Mouse (Mus musculus) v-Abl transformed pro-B cells (cell line): ENCODE measurements around the gene Bahcc1.

Source experiments
- in situ Hi-C, 2 experiments: fragments of 400-800 bp; cut with MboI; formaldehyde crosslinking; loops; one replicate each; pipeline ENCODE4 v1.15.1; 2025; ENCODE audit not compliant: unreplicated experiment in 2 of 2

Gene Bahcc1

GRCm38 (mm10) chr11:120206069-120206668, 26.6 kb upstream of the Bahcc1 start:
- in situ Hi-C loops, result loop anchor here in 1 of 2 experiments (5.0 kb wide), 1 partner anchor 94 kb away; no protein-coding TSS in a partner anchor

- in situ Hi-C loops, result loop anchor here in 1 of 2 experiments (5.0 kb wide), 1 partner anchor 94 kb away; no protein-coding TSS in a partner anchor
These were observed 26.1 kb upstream of the Bahcc1 start for GRCm38 (mm10) chr11:120206669-120207090.

- in situ Hi-C loops, result loop anchor here in 1 of 2 experiments (5.0 kb wide), 1 partner anchor 97 kb away; no protein-coding TSS in a partner anchor
These were observed 23.9 kb upstream of the Bahcc1 start for GRCm38 (mm10) chr11:120208848-120209247.

DNA sequence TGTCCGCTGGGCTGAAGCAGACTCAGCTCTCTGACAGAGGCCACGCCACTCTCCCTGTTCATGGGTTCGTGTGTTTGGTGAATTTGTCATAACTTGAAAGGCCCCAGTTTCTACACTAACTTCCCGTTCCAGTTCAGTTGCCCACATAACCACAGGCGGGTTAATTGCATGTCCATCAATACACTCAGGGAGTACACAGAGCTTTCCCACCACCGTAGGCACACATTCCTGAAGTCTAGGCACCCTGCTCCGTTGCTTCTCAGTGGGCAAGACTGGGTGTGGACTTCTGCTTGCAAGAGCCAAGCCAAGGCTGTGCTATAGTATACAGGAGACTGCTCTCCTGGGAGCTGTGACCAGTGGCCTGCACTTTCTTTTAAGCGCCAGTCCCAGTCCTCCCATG, 23.3 kb upstream of the Bahcc1 start:
- in situ Hi-C loops, result loop anchor here in 1 of 2 experiments (5.0 kb wide), 1 partner anchor 97 kb away; no protein-coding TSS in a partner anchor

- in situ Hi-C loops, result no loop called here
These were observed 17.0 kb upstream of the Bahcc1 start for GRCm38 (mm10) chr11:120215726-120216241.

DNA sequence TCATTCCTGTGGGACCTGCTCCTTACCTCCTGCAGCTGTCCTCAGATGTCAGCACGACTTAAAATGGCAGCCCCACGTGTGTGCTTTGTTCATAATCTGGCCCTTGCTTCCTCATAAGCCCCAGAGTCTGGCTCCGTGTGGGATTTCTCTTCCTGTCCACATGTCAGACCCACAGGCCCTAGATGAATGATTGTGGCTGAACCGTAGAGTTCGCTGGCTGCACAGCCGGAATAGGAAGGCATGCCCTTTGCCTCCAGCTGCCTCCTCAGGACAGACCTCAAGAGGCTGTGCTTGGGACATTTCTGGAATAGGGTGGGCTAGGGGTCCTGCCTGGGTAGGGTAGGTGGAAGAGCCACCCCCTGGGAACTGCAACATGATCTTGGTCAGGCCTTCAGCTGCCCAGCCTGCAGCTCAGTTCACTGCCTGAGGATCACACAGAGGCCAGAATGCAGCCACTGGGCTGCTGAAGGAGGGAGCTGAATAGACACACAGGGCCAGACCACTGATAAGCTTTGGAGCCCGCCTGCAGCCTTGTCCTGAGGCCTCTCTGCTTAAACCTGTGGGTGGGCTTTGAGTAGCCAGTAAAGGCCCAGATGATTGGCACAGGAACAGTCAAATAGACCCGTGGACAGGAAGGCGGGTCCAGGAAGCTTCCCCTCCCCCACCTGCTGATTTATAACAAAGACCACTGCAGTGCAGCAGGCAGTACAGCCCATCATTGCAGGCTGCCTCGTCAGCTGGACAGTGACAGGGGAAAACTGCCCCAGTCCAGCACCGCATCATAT, 16.0 kb upstream of the Bahcc1 start:
- in situ Hi-C loops, result no loop called here

DNA sequence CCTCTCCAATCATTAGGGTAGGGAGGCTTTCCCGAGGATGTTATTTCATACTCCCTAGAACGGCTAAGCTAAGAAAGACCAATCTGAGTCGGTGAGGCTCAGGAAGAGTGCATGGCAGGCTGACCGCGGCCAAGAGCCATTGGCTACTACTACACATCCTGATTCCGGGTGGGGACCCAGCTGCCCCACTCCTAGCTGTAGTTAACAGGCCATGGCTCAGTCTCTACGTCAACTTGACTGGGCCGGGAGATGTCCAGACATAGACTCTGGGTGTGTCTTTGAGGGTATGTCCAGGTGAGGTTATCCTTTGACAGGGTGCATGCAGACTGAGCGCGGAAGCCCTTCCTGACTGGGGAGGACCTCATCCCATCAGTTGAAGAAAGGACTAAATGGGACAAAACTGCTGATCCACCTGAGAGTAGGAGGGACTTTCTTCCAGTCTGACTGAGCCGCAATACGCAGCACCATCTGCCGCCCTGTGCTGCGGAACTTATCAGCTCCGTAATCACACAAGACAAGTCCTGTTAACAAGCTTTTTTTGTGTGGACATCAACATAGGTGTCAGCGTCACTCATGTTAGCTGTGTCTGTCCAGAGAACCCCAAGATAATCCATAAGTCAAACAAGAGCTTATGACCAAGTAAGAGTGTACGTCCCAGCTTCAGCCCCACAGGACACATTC, 14.4 kb upstream of the Bahcc1 start:
- in situ Hi-C loops, result no loop called here

DNA sequence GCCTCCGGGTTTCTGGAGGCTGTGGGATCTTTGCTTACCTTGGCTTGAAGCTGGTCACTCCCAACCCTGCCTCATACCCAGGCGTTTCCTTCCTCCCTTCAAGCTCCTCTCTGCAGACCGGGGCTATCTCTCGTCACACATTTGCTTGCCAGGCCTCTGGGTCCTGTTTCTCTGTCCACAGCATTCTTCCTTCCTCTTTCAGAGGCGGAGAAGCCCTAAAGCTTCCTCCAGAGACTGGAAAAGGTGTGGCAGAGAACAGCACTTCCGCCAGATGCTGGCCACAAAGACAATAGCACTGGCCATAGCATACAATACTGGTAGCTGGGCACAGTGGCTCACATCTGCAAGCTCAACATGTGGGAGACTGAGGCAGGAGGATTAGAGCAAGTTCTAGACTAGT, 13.8 kb upstream of the Bahcc1 start:
- in situ Hi-C loops, result no loop called here

DNA sequence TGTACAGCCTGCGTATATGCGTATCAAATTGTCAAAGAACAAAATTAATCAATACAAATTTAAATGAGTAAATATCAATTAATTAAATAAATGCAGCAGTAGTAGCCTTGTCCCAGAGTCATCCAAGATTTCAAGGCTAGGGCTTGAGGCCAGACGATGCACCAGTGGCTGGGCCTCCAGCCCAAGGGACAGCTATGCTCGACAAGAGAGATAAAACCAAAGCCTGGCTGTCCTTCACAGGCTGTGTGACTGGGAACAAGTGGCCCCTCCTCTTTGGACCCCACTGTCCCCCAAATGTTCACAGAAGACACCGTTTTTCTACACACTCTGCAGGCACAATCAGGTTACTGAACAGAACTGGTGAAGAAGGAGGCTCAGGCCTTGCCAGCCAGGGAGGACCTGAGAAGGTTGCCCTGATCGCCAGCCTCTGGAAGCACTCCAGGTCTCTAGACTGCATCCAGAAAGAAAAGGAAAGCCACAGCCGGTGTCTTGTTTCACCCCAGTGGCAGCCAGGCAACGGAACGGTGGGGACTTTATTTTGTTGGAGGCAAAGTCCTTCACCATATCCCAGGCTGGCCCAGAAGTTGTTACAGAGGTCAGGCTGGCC, 12.7 kb upstream of the Bahcc1 start:
- in situ Hi-C loops, result no loop called here

DNA sequence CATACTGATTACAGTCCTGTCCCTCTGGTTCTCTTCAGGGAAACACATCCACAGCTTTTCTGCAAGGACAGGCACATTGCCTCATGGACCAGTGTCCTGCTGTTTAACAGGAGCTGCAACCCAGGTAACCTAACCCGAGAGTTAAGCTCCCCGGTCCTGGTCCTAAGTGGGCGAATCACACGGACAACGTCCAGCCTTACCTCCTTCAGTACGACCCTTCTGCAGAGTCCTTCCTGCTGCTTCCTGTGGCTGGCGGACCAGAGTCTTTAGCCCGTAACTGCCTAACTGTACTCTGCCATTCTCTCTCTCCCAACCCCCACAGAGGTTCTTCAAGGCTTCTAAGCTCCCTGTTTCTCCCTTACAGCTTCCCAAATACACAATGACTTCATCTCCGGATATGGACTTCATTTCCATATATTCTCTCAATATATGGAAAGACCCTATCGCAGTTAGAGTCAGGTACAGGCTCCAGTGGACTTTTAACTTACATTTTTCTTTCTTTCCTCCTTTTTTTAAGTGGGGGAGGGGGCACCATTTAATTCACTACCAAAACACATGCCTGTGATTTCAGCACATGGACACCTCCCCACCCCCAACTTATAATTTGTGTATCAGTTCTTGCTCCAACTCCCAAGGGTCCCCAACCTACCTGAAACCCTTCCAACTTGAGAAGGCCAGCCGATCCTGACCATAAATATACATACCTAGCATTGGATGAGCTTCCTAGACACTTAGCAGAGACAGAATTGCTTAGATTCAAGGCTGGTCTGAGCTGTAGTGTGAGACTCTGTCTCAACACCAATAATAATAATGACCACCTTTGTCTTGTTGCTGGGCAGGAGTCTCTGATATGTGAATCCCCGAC, 11.6 kb upstream of the Bahcc1 start:
- in situ Hi-C loops, result no loop called here

- in situ Hi-C loops, result no loop called here
These were observed 10.2 kb upstream of the Bahcc1 start for GRCm38 (mm10) chr11:120222425-120223104.

DNA sequence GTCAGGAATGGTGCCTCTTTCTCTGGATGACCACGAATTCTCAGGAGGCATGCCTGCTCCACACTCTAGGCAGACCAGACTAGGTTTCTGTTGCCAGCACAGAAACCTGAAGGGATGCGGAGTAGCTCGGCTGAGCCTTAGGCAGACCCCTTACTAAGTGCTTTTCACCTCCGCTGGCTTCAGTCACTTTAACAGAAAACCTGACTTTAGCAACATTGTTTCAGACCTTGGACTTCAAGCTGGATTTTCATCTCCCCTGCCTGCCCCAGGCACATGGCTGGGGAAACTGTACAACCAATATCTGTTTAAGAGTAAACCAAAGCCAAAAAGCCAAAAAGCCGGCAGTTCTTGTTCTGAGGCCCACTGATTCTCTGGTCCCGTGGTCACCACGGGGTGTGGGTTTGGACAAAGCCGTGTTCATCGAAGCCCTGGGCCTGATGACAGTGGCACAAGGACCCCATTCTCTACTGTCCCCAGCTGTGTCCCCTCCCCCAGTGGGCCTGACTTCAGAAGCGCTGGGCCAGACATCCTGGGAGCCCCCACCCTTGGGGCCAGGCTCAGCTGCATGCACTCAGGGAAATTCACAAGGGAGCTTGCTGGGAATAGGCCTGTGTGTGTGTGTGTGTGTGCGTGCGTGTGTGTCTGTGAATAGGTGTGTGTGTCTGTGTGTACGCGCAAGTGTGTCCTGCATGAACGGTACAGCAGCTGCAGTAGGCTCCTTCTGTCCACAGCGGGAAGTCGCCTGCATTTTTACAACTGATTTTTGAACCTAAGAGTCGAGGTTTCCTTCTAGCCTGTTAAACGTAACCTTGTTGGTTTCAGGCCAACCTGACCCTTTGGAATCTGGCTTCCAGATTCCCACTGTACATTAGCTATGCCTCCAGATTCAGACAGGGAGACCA, 8.9 kb upstream of the Bahcc1 start:
- in situ Hi-C loops, result no loop called here

GRCm38 (mm10) chr11:120224488-120225255, 8.1 kb upstream of the Bahcc1 start:
- in situ Hi-C loops, result no loop called here

DNA sequence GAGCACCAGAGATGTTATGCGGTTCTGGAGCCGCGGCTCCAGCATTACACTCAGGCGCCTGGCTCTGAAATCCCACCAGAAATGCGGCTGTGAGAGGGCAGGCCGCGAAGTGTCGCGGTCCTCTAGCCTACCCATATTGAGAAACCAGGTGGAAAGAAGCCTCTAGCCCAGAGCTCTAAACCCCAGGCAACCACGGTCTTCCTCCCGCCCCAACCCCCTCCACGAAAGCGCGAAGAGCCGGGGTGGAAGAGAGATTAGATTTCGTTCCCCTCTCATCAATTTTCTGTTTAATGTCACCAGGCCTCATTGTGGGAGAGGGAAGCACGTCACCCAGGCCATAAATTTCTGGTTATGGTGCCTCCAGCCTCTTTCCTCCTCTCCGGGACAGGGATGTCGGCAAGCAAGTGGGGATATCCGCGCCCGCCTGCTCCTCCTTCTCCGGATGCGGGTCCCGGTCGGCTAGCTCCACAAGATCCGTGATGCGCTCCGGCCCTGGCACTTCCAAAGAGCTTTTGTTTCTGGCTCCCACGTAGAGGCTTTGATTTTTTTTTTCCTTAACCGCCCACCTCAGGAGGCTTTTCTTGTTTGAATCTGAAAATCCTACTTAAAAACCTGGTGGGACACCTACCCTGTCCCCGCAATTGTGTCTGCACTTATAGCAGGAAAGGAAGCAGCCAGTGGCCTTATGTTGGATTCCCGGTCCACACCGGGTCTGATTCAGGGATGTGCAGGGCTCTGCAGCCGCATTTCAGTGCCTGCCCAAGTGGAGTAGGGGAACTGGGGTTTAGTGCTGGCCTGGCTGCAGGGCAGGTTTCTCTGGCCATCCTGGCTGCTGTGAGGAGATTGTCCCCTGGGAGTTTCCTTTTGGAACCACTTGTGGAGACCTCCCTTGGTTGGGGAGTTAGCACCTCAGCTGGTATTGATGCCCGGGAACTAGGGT, 7.2 kb upstream of the Bahcc1 start:
- in situ Hi-C loops, result no loop called here

DNA sequence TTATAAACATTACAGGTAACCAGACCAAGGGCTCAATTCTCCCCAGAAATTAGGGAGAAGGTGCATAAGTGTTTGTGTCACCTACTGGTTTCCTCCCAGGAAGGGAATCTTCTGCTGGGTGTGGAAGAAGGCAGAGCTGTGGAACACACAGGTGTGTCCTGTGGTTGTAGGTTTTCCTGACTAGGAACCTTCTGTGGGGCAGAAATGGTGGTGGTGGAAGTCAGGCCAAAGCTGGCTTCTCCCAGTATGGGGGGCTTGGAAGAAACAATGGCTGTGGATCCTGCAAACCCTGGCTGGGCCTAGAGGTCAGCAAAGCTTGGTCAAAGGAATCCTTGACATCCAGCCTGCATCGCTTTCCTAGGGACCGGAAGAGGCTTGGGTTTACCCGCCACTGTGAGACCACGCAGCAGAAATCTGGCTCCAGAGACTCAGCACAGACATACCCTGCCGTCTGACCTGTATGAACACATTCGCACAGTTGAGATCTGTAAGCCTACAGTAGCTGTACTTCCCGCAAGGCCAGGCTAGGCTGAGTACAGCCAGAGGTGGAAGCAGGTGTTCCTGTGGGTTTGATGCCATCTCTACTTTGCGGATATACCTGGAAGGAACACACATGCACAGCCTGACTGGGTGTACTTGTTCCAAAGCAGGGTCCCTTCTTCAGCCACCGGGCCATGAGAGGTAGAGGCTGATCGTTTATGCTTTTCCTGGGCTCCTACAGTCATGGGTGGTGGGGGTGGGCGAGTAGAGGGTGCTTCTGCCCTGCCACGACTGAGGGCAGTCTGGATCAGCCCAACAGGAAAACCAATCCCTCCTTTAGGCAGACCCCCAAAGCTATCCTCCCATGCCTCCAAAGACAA, 6.1 kb upstream of the Bahcc1 start:
- in situ Hi-C loops, result no loop called here
